Mouse (Mus musculus): ENCODE results near the gene Pgghg. TPM values are rescaled to one million over a fixed set of nuclear protein-coding genes. Genes with fewer than 3 reads are reported as not detected.

Pgghg gene
- polyA plus RNA-seq, 1 experiment from 2014 or later, result 10.4 TPM

DNA sequence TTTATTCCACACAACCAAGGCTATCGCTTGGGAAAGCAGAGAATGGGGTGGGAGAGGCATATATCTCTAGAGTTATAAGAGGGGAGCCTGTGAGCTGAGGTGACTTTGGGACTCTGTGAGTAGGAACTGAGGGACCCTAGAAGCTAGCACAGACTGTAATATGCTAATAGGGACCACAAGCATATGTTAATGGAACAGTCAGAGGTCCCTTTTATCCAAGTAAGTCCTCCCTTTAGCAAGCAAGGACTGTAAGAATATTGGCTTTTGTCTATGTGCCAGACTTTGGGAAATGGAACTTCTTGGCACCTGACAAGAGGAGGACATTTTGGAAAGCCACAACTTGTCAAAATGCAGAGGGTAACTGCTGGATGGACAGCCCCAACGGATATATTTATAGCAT, 2.3 kb upstream of the Pgghg start:
- no peak overlapping the region for H3K27ac ChIP-seq
- H3K36me3 ChIP-seq, result no peaks in the 10 kb centered on the region
- no peak overlapping the region for H3K4me3 ChIP-seq
- H3K4me1 ChIP-seq (replicated peaks), result peaks cover 19% of the 10 kb centered on the region
- no peak overlapping the region for H3K9ac ChIP-seq
- no peaks in the 10 kb centered on the region for H3K9me3 ChIP-seq
- H3K4me2 ChIP-seq, result no peak overlapping the region
- no peak for ATAC-seq (ENCODE audit: low FRiP score)
- peaks cover 2% of the 10 kb centered on the region; the same call in 1 of the 2 replicates for H3K27me3 ChIP-seq
- WGBS, result 22% methylated on average over 2 of the region's 2 CpGs

DNA sequence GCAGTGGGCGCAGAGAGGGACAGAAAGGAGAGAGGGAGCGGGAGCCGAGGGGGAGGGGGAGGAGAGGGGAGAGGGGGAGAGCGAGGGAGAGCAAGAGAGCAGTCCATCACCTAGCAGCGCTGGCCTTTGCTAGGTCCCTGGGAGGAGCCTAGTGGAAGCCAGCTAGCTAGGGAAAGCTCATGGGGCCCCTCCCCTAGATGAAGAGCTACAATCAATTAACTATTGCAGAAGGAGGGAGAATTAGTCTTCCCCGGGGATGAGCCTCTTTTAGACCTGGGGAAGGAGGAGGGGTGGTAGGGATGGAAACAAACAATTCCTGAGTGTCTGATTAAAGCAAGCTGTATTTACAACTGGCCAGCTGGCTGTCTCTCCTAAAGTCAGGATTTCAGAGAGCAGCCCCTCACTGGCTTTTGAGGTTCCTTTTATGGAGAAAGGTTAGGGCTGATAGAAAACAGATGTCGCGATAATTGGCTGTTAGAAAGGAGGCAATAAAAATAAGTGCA, 1.5 kb upstream of the Pgghg start:
- Histone ChIP-seq H3K27me3 (peaks cover 2% of the 10 kb centered on the region; the same call in 1 of the 2 replicates), H3K9me3 (no peaks in the 10 kb centered on the region), H3K4me2 (no peak overlapping the region), H3K4me1 (replicated peaks) (peaks cover 19% of the 10 kb centered on the region), H3K9ac (no peak overlapping the region), H3K27ac (no peak overlapping the region), H3K4me3 (no peak overlapping the region), H3K36me3 (no peaks in the 10 kb centered on the region)
- WGBS, result 12% methylated on average over 7 of the region's 8 CpGs
- no peak for ATAC-seq (ENCODE audit: low FRiP score)

DNA sequence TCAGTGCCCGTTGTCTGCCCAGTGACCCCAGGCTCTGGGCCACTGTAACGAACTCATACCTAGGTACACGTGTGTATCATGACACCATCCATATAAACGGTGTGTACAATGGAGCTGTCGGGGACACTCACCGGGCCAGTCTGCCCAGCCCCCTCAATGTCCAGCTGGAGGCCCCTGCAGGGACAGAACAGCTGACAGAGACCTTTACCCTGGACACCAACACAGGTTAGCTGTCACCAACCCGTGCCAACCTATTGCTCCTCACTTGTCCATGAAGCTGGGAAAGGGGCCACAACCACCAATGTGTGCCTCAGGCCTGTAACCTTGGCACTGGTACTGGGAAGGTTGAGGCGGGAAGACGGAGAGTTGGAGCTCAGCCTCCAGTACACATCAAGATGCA, 1.1 kb downstream of the Pgghg start:
- Histone ChIP-seq H3K4me1 (replicated peaks) (peaks cover 19% of the 10 kb centered on the region), H3K27ac (no peak overlapping the region), H3K36me3 (no peaks in the 10 kb centered on the region), H3K9ac (peak overlapping the region; percentile 66; the same call in 1 of the 2 replicates), H3K4me2 (peak overlapping the region; percentile 59), H3K4me3 (peak overlapping the region; percentile 44), H3K27me3 (no peaks in the 10 kb centered on the region), H3K9me3 (no peaks in the 10 kb centered on the region)
- 59% methylated on average over 9 of the region's 9 CpGs for WGBS
- ATAC-seq (ENCODE audit: low FRiP score), result no peak

DNA sequence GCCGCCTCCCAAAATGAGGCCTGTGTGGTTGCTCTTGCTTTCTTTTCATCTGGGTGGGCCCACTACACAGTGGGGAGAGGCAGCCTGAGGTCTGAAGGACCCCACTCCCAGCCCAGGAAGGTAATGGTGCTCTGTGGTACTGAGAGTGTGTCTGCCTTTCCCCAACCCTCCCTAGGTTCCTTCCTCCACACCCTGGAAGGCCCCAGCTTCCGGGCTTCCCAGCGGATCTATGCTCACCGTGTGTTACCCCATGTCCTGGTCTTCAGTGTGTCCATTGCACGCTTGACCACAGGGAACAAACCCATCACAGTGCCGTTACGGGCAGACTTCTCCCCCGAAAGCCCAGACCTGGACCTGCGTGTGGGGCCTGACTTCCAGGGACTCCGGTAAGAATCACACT, 1.6 kb downstream of the Pgghg start:
- no peak overlapping the region for H3K27ac ChIP-seq
- H3K36me3 ChIP-seq, result no peaks in the 10 kb centered on the region
- 95% methylated on average over 10 of the region's 10 CpGs for WGBS
- H3K9ac ChIP-seq, result no peak overlapping the region
- H3K4me2 ChIP-seq, result no peak overlapping the region
- no peak for ATAC-seq (ENCODE audit: low FRiP score)
- H3K4me3 ChIP-seq, result no peak overlapping the region
- peaks cover 19% of the 10 kb centered on the region for H3K4me1 ChIP-seq (replicated peaks)
- no peaks in the 10 kb centered on the region for H3K27me3 ChIP-seq
- H3K9me3 ChIP-seq, result no peaks in the 10 kb centered on the region

DNA sequence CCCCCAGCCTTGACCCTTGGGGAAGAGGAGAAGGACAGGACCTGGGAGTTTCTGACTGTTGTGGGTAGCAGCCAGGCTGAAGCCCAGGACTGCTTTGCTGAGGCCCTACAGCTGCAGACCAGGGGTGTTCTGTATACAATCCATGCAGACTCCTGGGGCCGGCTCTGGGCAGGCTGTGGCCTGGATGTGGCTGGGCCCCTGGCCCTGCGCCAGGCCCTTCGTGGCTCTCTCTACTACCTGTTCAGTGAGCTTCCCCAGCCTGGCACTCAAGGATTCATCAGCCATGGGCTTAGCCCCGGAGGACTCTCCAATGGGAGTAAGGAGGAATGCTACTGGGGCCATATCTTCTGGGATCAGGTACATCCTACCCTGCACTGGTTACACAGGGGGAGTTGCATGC, 2.2 kb downstream of the Pgghg start:
- Histone ChIP-seq H3K36me3 (no peaks in the 10 kb centered on the region), H3K27me3 (no peaks in the 10 kb centered on the region), H3K4me3 (no peak overlapping the region), H3K4me1 (replicated peaks) (peaks cover 19% of the 10 kb centered on the region), H3K27ac (no peak overlapping the region), H3K4me2 (no peak overlapping the region), H3K9me3 (no peaks in the 10 kb centered on the region), H3K9ac (no peak overlapping the region)
- WGBS, result 95% methylated on average over 4 of the region's 4 CpGs
- no peak for ATAC-seq (ENCODE audit: low FRiP score)

DNA sequence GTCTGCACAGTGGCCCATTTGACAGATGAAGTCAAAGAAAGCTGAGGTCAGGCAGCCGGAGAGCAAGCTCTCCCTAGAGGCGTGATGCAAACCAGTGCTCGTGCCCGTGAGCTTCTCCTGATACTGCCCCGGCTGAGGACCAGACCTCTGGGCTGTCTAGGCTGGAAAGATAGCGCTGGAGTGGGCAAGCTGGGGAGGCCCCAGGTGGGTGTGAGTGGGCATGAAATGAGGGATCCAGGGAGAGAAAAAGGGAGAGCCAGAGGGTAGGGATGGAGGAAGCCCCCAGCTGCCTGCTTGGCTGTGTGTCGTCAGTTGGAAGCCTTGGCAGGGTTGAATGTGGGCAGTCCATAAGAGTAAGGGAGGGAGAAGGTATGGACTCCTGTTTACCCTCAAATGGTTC, 3.0 kb downstream of the Pgghg start:
- Histone ChIP-seq H3K27me3 (no peaks in the 10 kb centered on the region), H3K4me2 (no peak overlapping the region), H3K4me1 (replicated peaks) (peaks cover 19% of the 10 kb centered on the region), H3K9ac (no peak overlapping the region), H3K27ac (no peak overlapping the region), H3K4me3 (no peak overlapping the region), H3K36me3 (no peaks in the 10 kb centered on the region), H3K9me3 (no peaks in the 10 kb centered on the region)
- 93% methylated on average over 7 of the region's 7 CpGs for WGBS
- no peak for ATAC-seq (ENCODE audit: low FRiP score)

DNA sequence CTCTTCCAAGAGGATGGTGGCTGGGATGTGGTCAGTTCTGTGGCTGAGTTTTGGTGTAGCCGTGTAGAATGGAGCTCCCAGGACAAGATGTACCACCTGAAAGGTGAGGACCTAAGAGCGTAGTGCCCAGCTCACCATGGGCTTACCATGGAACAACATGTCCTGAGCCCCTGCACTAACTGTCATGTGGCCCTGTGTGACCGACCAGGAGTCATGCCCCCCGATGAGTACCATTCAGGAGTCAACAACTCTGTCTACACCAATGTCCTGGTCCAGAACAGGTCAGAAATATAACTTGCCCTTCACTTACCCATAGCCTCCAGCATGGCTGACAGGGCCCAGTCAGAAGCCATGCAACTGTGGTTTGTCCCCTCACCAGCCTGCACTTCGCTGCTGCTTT, 4.1 kb downstream of the Pgghg start:
- Histone ChIP-seq H3K27me3 (no peaks in the 10 kb centered on the region), H3K4me3 (no peak overlapping the region), H3K4me2 (no peak overlapping the region), H3K4me1 (replicated peaks) (peaks cover 14% of the 10 kb centered on the region), H3K27ac (no peak overlapping the region), H3K9me3 (no peaks in the 10 kb centered on the region), H3K36me3 (no peaks in the 10 kb centered on the region), H3K9ac (no peak overlapping the region)
- no peak for ATAC-seq (ENCODE audit: low FRiP score)
- WGBS, result 90% methylated on average over 5 of the region's 5 CpGs

DNA sequence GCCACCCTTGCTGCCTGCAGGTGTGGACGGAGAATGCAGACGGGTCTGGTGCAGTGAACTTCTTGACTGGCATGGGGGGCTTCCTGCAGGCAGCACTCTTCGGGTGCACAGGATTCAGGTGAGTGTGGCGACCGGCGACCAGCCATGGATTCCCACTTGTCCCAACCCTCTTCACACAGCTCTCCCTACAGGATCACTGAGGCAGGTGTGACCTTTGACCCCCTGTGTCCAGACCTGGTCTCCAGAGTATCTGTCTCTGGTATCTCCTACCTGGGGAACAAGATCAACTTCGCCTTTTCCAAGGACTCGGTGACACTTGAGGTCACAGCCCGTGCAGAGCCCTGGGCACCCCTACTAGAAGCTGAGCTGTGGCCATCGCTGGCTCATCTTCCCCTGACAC, 5.1 kb downstream of the Pgghg start:
- Histone ChIP-seq H3K4me3 (no peak overlapping the region), H3K4me2 (no peak overlapping the region), H3K27me3 (no peaks in the 10 kb centered on the region), H3K4me1 (replicated peaks) (peaks cover 24% of the 10 kb centered on the region), H3K27ac (no peak overlapping the region), H3K9ac (no peak overlapping the region), H3K9me3 (no peaks in the 10 kb centered on the region), H3K36me3 (no peaks in the 10 kb centered on the region)
- ATAC-seq (ENCODE audit: low FRiP score), result no peak
- 93% methylated on average over 10 of the region's 10 CpGs for WGBS

DNA sequence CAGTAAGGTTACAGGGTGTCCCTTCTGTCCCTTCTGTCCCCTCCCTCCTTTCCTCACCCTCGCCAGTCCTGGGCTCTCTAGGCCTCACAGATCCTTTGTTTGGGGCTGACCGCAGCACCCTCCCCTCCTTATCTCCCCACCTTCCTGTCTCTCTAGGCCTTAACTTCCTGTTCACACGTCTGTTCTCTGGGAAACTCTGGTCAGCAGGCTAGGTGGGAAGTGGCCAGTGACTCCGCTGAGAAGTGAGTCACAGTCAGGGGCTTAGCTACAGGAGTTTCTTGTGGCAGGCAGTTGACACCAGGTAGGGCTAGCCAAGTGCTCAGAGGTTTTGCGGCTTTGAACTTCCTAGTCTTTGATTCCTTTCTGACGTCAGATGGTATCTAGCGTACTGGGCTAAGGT, 5.8 kb downstream of the Pgghg start:
- H3K27ac ChIP-seq, result no peak overlapping the region
- no peak overlapping the region for H3K4me3 ChIP-seq
- H3K36me3 ChIP-seq, result no peaks in the 10 kb centered on the region
- H3K4me1 ChIP-seq (replicated peaks), result peaks cover 20% of the 10 kb centered on the region
- no peak for ATAC-seq (ENCODE audit: low FRiP score)
- WGBS, result 76% methylated on average over 7 of the region's 7 CpGs
- no peaks in the 10 kb centered on the region for H3K9me3 ChIP-seq
- no peaks in the 10 kb centered on the region for H3K27me3 ChIP-seq
- no peak overlapping the region for H3K9ac ChIP-seq
- no peak overlapping the region for H3K4me2 ChIP-seq

DNA sequence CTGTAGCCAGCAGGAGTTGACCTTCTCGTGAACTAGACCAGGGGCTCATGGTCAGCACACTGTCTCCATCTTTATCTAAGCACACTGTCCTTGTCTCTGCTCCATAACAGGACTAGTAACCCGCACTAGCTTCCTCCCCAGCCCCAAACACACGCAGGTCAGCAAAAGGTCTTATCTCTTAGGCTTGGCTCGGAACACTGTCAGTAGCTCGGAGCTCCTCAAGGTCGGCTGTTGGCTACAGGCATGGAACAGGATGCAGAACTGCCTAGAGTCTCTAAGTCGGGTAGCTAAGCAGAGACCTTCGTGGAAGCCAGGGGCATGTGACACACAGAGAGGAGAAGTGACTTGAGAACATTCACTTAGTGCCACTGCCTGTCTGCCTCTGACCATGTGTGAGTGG, 7.0 kb downstream of the Pgghg start:
- no peak overlapping the region for H3K27ac ChIP-seq
- no peak overlapping the region for H3K4me2 ChIP-seq
- no peaks in the 10 kb centered on the region for H3K27me3 ChIP-seq
- ATAC-seq (ENCODE audit: low FRiP score), result no peak
- H3K4me1 ChIP-seq (replicated peaks), result peaks cover 15% of the 10 kb centered on the region
- no peak overlapping the region for H3K9ac ChIP-seq
- no peaks in the 10 kb centered on the region for H3K36me3 ChIP-seq
- 87% methylated on average over 8 of the region's 8 CpGs for WGBS
- no peaks in the 10 kb centered on the region for H3K9me3 ChIP-seq
- no peak overlapping the region for H3K4me3 ChIP-seq

DNA sequence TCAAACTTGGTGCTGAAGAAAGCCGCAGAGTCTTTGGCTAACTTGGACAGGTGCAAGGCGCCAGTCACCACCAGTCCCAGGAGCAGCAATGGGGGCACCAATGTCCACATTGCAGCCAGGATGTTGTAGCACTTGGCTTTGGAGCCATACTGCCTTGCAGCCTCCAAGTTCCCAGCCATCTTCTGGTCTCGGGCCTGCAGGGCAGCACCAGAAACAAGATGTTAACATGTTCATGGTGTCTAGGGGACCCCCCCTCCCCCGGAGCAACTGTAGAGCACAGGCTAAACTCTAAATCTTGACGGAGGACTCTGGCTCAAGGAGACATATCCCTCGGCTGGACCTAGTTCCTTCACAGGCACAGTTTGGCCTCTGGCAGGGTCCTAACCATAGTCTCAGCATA, 8.1 kb downstream of the Pgghg start:
- WGBS, result 88% methylated on average over 6 of the region's 6 CpGs
- H3K4me1 ChIP-seq (replicated peaks), result peaks cover 18% of the 10 kb centered on the region
- no peak overlapping the region for H3K4me2 ChIP-seq
- ATAC-seq (ENCODE audit: low FRiP score), result no peak
- H3K27me3 ChIP-seq, result no peaks in the 10 kb centered on the region
- H3K36me3 ChIP-seq, result no peaks in the 10 kb centered on the region
- H3K4me3 ChIP-seq, result no peak overlapping the region
- H3K9ac ChIP-seq, result no peak overlapping the region
- H3K27ac ChIP-seq, result no peak overlapping the region
- H3K9me3 ChIP-seq, result no peaks in the 10 kb centered on the region

DNA sequence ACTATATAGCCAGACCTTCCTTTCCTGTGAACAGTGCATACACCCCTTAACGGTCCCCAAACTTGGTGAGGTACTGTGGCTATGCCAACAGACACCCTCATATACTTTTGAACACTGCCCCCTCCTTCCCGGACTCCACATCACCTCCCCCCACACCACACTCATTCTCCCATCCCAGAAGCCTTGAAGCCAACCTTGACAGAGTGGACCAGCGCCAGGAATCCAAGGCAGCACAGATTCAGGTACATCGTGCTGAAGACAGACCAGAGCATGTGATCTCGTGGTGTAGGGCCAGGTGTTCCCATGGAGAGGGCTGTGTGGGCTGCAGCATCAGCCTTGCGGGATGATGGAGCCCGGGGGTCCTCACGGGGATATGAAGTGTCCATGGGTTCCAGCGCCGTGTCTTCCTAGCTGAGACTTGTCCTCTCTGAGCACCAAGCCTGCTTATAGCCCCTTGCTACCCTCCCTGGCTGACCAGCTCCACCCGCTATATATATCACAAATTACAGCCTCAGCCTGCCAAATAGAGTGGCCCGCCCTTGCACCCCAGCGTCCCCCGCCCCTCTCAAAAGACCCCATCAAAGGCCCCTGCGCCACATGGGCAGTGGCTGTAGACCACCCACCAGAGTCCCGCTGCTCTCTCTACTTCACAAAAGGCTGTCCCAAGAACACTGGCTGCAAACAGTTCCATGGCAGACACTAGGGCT, 8.8 kb downstream of the Pgghg start, which contains the start of gene Ifitm5:
Gene Ifitm5, minus strand, starts transcription at position 468 of the 707 bp plus-strand sequence.
- no peaks in the 10 kb centered on the region for H3K36me3 ChIP-seq
- H3K4me3 ChIP-seq, result no peak within 1 kb of the TSS
- H3K27me3 ChIP-seq, result no peaks in the 10 kb centered on the region
- no peak within 1 kb of the TSS for H3K4me2 ChIP-seq
- H3K9ac ChIP-seq, result no peak within 1 kb of the TSS
- H3K27ac ChIP-seq, result no peak within 1 kb of the TSS
- no peaks in the 10 kb centered on the region for H3K9me3 ChIP-seq
- WGBS, result 77% methylated on average over 16 of the region's 16 CpGs
- no peak for ATAC-seq (ENCODE audit: low FRiP score)
- peaks cover 25% of the 10 kb centered on the region for H3K4me1 ChIP-seq (replicated peaks)

DNA sequence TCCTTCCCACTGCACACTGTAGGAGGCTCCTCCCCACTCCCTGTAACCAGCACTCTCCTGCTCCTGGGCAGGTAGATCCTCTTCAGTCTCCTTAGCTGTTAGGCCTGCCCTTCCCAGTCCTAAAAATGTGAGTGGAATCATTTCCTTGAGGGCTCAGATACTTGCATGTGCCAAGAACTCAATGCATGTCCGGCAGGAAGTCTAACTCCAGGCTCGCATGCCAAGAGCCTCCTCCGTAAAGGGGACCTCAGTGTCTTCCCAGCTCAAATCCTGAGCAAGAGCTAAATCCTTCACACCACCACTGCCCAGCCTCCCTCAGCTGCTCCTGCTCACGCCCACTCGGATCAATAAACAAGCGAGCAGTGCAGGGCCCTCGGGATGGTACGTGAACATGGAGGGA, 9.9 kb downstream of the Pgghg start:
- Histone ChIP-seq H3K4me1 (replicated peaks) (peaks cover 30% of the 10 kb centered on the region), H3K36me3 (no peaks in the 10 kb centered on the region), H3K9me3 (no peaks in the 10 kb centered on the region), H3K4me2 (no peak overlapping the region), H3K9ac (no peak overlapping the region), H3K27ac (no peak overlapping the region), H3K4me3 (no peak overlapping the region), H3K27me3 (0 out of 2 replicates have a peak, but pooled peaks cover 2% of the 10 kb centered on the region)
- ATAC-seq (ENCODE audit: low FRiP score), result no peak
- WGBS, result 49% methylated on average over 8 of the region's 8 CpGs
